Mouse (Mus musculus) liver, embryonic 12.5 days (tissue): Measurements from ENCODE around the gene Cdyl. TPM values are rescaled to one million over a fixed set of nuclear protein-coding genes. Genes with fewer than 3 reads are reported as not detected.

Experiments used
- ATAC-seq: fragments of 200-750 bp; cut with Nextera tagmentation; 2 replicates; pipeline ENCODE4 v1.8.0; 2017; ENCODE audit warnings: moderate number of reproducible peaks, mild to moderate bottlenecking, moderate library complexity
- H3K27ac ChIP-seq: fragments of 300-500 bp; sonication (generic); 2 replicates; pipeline ENCODE4 v1.5.1; 2016; ENCODE audit warnings: mild to moderate bottlenecking
- H3K27me3 ChIP-seq: fragments of 300-500 bp; sonication (generic); replicated peaks from 2 replicates; pipeline ENCODE4 v1.6.1; 2016; ENCODE audit warnings: mild to moderate bottlenecking, moderate library complexity
- H3K36me3 ChIP-seq: fragments of 300-500 bp; sonication (generic); 2 replicates; pipeline ENCODE4 v1.6.1; 2016; ENCODE audit warnings: mild to moderate bottlenecking, moderate library complexity
- H3K4me1 ChIP-seq: fragments of 300-500 bp; sonication (generic); 2 replicates; pipeline ENCODE4 v1.6.1; 2016
- H3K4me2 ChIP-seq: fragments of 300-500 bp; sonication (generic); 2 replicates; pipeline ENCODE4 v1.6.1; 2016; ENCODE audit warnings: mild to moderate bottlenecking, moderate library complexity
- H3K4me3 ChIP-seq: fragments of 300-500 bp; sonication (generic); 2 replicates; pipeline ENCODE4 v1.5.1; 2016; ENCODE audit warnings: mild to moderate bottlenecking, moderate library complexity
- H3K9ac ChIP-seq: fragments of 300-500 bp; sonication (generic); 2 replicates; pipeline ENCODE4 v1.6.1; 2016; ENCODE audit warnings: mild to moderate bottlenecking, moderate library complexity
- H3K9me3 ChIP-seq: fragments of 300-500 bp; sonication (generic); replicated peaks from 2 replicates; pipeline ENCODE4 v1.6.1; 2016; ENCODE audit warnings: mild to moderate bottlenecking, moderate library complexity
- WGBS: fragments of 180-500 bp; shearing (Covaris S2); methylation state at CpG from one replicate; pipeline ENCODE4 v1.1.7; 2016; ENCODE audit not compliant: insufficient replicate concordance; 5-methylcytosine and 5-hydroxymethylcytosine counted together
- polyA plus RNA-seq: library from polyadenylated mRNA; unstranded; fragments of >200 nt; fragmentation: Nextera tagmentation; extraction: Ambion mirVana; gene quantifications from 2 replicates; pipeline ENCODE4 v1.2.1, GENCODE M21; 2016

The Cdyl gene
- polyA plus RNA-seq, 1 experiment from 2014 or later = 18.8 TPM

DNA sequence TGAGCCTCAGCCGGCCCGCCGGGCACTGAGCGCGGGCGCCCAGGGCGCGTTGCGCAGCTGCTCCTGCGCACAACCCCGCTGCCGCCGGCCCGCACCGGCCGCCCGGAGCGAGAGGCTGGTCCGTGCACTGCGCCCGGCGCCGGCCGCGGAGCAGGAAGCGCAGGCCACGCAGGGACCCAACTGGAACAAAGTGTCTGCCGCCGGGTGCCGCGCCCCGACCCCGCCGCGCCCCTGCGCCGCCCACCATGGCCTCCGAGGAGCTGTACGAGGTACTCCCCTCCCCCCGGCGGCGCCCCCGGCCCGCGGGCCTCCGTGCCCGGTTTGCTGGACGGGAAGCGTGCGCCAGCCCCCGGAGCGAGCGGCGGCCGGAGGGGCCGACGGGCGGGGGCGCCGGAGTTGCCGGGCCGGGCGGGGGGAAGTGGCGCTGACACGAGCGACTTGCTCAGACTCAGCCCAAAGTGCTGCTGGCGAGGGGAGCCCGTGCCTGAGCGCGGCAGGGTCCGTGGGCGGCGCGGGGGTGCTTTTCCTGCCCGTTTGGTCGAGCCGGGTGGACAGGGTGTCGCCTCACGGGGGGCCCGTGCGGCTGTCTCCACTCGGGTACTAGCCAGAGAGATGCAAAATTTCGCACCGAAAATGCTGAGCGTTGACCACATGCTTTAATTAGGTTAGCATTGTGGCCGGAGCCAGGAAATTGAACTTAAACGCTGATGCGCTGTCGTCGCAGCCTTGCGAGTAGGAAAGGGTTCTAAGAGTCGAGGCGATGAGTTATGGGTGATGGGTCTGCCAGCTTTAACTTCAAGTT is 82.2 kb downstream of the Cdyl start:
- H3K4me3 ChIP-seq = peak overlapping the region; percentile 98
- H3K9ac ChIP-seq = peak overlapping the region; percentile 100
- no peaks in the 10 kb centered on the region for H3K9me3 ChIP-seq
- under 1% methylated on average over 89 of the region's 93 CpGs for WGBS
- H3K27ac ChIP-seq = peak overlapping the region; percentile 96
- H3K36me3 ChIP-seq = peaks cover 6% of the 10 kb centered on the region
- H3K4me1 ChIP-seq = peaks cover 42% of the 10 kb centered on the region
- H3K27me3 ChIP-seq = no peaks in the 10 kb centered on the region; the same call in none of the 2 replicates
- peak; percentile 63 for ATAC-seq
- peak overlapping the region; percentile 98 for H3K4me2 ChIP-seq

- Histone ChIP-seq H3K27ac (peak overlapping the region; percentile 96), H3K4me1 (peaks cover 45% of the 10 kb centered on the region), H3K9me3 (no peaks in the 10 kb centered on the region), H3K27me3 (no peaks in the 10 kb centered on the region; the same call in none of the 2 replicates), H3K9ac (peak overlapping the region; percentile 100), H3K36me3 (peaks cover 7% of the 10 kb centered on the region), H3K4me3 (peak overlapping the region; percentile 98), H3K4me2 (peak overlapping the region; percentile 98)
- ATAC-seq = no peak
- WGBS = 25% methylated on average over 4 of the region's 4 CpGs
Observed at GRCm38 (mm10) chr13:35742696-35743095, 83.1 kb downstream of the Cdyl start.

GRCm38 (mm10) chr13:35743196-35743595 is 83.6 kb downstream of the Cdyl start:
- Histone ChIP-seq H3K4me3 (peak overlapping the region; percentile 98), H3K9ac (peak overlapping the region; percentile 100), H3K27me3 (no peaks in the 10 kb centered on the region; the same call in none of the 2 replicates), H3K27ac (peak overlapping the region; percentile 96), H3K4me1 (peaks cover 48% of the 10 kb centered on the region), H3K4me2 (peak overlapping the region; percentile 98), H3K36me3 (peaks cover 7% of the 10 kb centered on the region), H3K9me3 (no peaks in the 10 kb centered on the region)
- 12% methylated on average over 1 of the region's 1 CpGs for WGBS
- no peak for ATAC-seq

GRCm38 (mm10) chr13:35749194-35749593 is 89.6 kb downstream of the Cdyl start:
- peak overlapping the region; percentile 2; the same call in 1 of the 2 replicates for H3K4me2 ChIP-seq
- no peak for ATAC-seq
- no peak overlapping the region; the same call in 1 of the 2 replicates for H3K27ac ChIP-seq
- H3K9me3 ChIP-seq = no peaks in the 10 kb centered on the region
- WGBS = 40% methylated on average over 4 of the region's 4 CpGs
- H3K4me1 ChIP-seq = peaks cover 70% of the 10 kb centered on the region
- no peaks in the 10 kb centered on the region for H3K27me3 ChIP-seq
- H3K36me3 ChIP-seq = peaks cover 7% of the 10 kb centered on the region
- H3K4me3 ChIP-seq = no peak overlapping the region
- H3K9ac ChIP-seq = no peak overlapping the region

GRCm38 (mm10) chr13:35749680-35750079 is 90.0 kb downstream of the Cdyl start:
- no peak overlapping the region for H3K9ac ChIP-seq
- H3K4me3 ChIP-seq = no peak overlapping the region
- ATAC-seq = peak; percentile 81
- peaks cover 70% of the 10 kb centered on the region for H3K4me1 ChIP-seq
- peak overlapping the region; percentile 25 for H3K4me2 ChIP-seq
- 44% methylated on average over 5 of the region's 5 CpGs for WGBS
- H3K27me3 ChIP-seq = no peaks in the 10 kb centered on the region
- no peak overlapping the region for H3K27ac ChIP-seq
- no peaks in the 10 kb centered on the region for H3K9me3 ChIP-seq
- H3K36me3 ChIP-seq = peaks cover 7% of the 10 kb centered on the region

DNA sequence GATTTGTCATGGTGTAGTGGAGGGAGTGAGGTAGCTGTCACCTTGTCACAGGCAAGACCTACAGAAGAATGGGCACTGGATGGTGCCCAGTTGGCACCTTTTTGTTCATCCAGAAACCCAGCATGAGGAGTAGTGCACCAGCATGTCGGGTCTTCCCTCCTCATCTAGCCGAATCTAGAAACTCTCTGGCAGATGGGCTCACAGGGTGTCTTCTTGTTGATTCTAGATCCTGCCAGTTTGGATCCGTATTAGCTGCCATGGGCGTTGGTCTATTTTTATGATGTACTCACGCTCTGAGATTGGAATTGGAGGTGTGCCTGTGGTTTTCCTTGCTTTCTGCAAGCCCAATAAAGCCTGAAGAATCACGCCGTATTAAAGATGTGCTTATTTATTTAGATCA is 92.4 kb downstream of the Cdyl start:
- peaks cover 90% of the 10 kb centered on the region for H3K4me1 ChIP-seq
- no peaks in the 10 kb centered on the region for H3K27me3 ChIP-seq
- no peak overlapping the region for H3K4me3 ChIP-seq
- H3K27ac ChIP-seq = 0 out of 2 replicates have a peak overlapping the region, but pooled peaks have one; percentile 1
- no peaks in the 10 kb centered on the region for H3K9me3 ChIP-seq
- peak overlapping the region; percentile 29 for H3K4me2 ChIP-seq
- no peaks in the 10 kb centered on the region for H3K36me3 ChIP-seq
- no peak for ATAC-seq
- 75% methylated on average over 7 of the region's 7 CpGs for WGBS
- H3K9ac ChIP-seq = no peak overlapping the region

DNA sequence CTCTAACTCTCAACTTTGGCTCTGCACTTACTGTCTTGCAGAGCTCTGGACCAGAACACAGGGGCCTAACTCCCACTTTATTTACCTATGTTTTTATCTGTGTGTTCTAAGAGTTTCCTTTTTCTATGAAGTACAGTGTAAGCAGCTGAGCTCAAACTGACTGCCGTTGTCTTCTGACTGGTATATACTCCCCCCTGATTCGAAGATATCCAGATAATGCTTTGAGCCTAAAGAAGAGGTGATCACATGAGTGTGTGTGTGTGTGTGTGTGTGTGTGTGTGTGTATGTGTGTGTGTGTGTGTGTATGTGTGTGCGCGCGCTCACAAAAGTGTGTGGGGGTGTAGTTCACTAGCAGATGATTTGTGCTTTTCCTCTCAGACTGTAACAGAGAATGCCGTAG is 95.4 kb downstream of the Cdyl start:
- WGBS = 73% methylated on average over 6 of the region's 6 CpGs

DNA sequence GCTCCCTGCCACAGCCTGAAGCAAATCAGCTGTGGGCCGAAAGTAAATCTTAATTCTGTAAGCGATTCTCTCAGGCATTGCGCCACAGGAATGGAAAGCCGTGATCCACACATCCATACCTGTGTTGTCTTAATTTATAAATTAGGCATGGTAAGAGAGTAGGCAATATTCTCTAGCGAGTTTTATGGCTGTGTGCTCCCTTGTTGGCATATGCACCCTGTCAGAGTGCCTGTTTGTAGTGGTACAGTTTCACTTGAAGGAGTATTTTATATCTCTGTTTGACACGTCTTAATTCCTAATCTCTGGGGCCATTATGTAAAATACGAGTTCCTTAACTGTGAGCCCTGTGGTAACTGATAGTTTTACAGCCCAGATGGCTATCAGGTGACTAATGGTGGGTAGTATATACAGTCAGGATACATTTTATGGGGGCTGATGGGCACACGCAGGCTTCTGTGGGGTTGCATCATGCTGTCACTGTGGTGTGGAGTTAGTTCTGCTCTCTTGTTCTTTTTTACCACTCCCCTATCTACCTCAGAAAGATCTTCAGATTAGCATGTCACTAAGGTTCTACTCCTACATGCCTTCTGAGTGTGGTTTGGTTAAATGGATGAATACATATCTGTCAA is 96.1 kb downstream of the Cdyl start:
- Histone ChIP-seq H3K4me2 (peak overlapping the region; percentile 69), H3K9me3 (no peaks in the 10 kb centered on the region), H3K27me3 (no peaks in the 10 kb centered on the region), H3K4me3 (peak overlapping the region; percentile 4; the same call in 1 of the 2 replicates), H3K4me1 (peaks cover 96% of the 10 kb centered on the region), H3K36me3 (peaks cover 6% of the 10 kb centered on the region; the same call in 1 of the 2 replicates), H3K27ac (peak overlapping the region; percentile 86), H3K9ac (peak overlapping the region; percentile 33; the same call in 1 of the 2 replicates)
- WGBS = 52% methylated on average over 8 of the region's 8 CpGs
- peak; percentile 65 for ATAC-seq

More for the DNA sequence above, 95.4 kb downstream of the Cdyl start:
- Histone ChIP-seq H3K36me3 (peaks cover 6% of the 10 kb centered on the region; the same call in 1 of the 2 replicates), H3K9me3 (no peaks in the 10 kb centered on the region), H3K9ac (peak overlapping the region; percentile 33; the same call in 1 of the 2 replicates), H3K27me3 (no peaks in the 10 kb centered on the region), H3K4me3 (no peak overlapping the region), H3K27ac (peak overlapping the region; percentile 86), H3K4me2 (peak overlapping the region; percentile 69), H3K4me1 (peaks cover 96% of the 10 kb centered on the region)
- ATAC-seq = no peak

GRCm38 (mm10) chr13:35756393-35757338 is 97.0 kb downstream of the Cdyl start:
- H3K9ac ChIP-seq = peak overlapping the region; percentile 71
- H3K4me1 ChIP-seq = peaks cover 100% of the 10 kb centered on the region
- H3K4me3 ChIP-seq = peak overlapping the region; percentile 28
- H3K36me3 ChIP-seq = peaks cover 6% of the 10 kb centered on the region; the same call in 1 of the 2 replicates
- H3K27ac ChIP-seq = peak overlapping the region; percentile 86
- peak overlapping the region; percentile 69 for H3K4me2 ChIP-seq
- WGBS = 47% methylated on average over 21 of the region's 21 CpGs
- H3K27me3 ChIP-seq = no peaks in the 10 kb centered on the region
- no peaks in the 10 kb centered on the region for H3K9me3 ChIP-seq
- peak; percentile 92 for ATAC-seq

- ATAC-seq = no peak
- H3K9ac ChIP-seq = no peak overlapping the region
- no peak overlapping the region for H3K4me2 ChIP-seq
- H3K27me3 ChIP-seq = no peaks in the 10 kb centered on the region
- H3K36me3 ChIP-seq = peaks cover 6% of the 10 kb centered on the region; the same call in 1 of the 2 replicates
- no peaks in the 10 kb centered on the region for H3K9me3 ChIP-seq
- peaks cover 100% of the 10 kb centered on the region for H3K4me1 ChIP-seq
- WGBS = 71% methylated on average over 2 of the region's 2 CpGs
- H3K4me3 ChIP-seq = no peak overlapping the region
- no peak overlapping the region for H3K27ac ChIP-seq
Observed at GRCm38 (mm10) chr13:35760372-35760771, 100.7 kb downstream of the Cdyl start.

DNA sequence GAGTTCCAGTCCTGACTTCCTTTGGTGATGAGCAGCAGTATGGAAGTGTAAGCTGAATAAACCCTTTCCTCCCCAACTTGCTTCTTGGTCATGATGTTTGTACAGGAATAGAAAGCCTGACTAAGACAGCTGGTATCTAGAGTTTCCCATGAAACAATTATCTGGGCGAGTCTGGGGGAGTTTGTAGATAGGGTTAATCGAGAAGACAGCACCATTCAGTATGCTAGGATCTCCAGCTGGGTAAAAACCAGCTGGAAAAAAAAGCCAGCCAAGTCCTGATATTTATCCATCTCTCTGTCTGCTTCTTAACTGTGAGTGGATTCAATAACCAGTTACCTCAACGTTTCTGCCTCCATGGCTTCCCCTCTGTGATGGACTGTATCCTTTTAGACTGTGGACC is 104.9 kb downstream of the Cdyl start:
- peak overlapping the region; percentile 47 for H3K4me2 ChIP-seq
- H3K9ac ChIP-seq = peak overlapping the region; percentile 25; the same call in 1 of the 2 replicates
- H3K4me3 ChIP-seq = no peak overlapping the region
- no peaks in the 10 kb centered on the region for H3K27me3 ChIP-seq
- peaks cover 98% of the 10 kb centered on the region for H3K4me1 ChIP-seq
- 21% methylated on average over 3 of the region's 3 CpGs for WGBS
- H3K9me3 ChIP-seq = no peaks in the 10 kb centered on the region
- peak overlapping the region; percentile 70 for H3K27ac ChIP-seq
- peak; percentile 67 for ATAC-seq
- no peaks in the 10 kb centered on the region for H3K36me3 ChIP-seq
